Mouse (Mus musculus): Measurements from ENCODE around the gene Acot7. TPM values are rescaled to one million over a fixed set of nuclear protein-coding genes. Genes with fewer than 3 reads are reported as not detected.
A peak's percentile ranks its signal among the peaks of the same experiment; 100 is the strongest.

Gene Acot7
- total RNA-seq, 2 experiments from 2014 or later = 61.9 to 66.2 TPM

GRCm38 (mm10) chr4:152296874-152297861, 119.2 kb downstream of the Acot7 start, which contains the start of gene Icmt:
Icmt (plus strand) TSS chr4:152297227.
- peak; percentile 98 to 100 for DNase-seq

GRCm38 (mm10) chr4:152298836-152299235, 120.9 kb downstream of the Acot7 start:
- no peak for DNase-seq

GRCm38 (mm10) chr4:152300375-152300774, 122.4 kb downstream of the Acot7 start:
- no peak for DNase-seq

DNA sequence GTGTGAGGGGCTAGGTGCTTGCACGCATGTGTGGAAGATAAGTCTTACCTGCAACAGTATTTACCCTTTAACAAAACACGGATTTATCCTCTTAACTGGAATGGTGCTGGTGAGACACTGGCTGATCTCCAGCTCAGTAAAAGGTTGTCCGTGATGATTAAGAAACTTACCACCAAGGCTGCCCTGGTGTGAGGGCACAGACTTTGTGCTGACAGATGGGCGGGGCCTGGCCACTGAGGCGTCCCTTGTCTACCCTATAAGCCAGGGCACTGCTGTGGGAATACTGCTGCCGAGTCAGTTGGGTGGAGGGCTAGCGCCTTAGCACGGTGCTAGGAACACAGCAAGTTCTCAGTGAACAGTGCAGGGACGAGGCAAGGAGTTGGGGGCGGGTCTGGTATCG, 124.1 kb downstream of the Acot7 start:
- no peak for DNase-seq

GRCm38 (mm10) chr4:152303172-152303571, 125.2 kb downstream of the Acot7 start:
- no peak for DNase-seq

- DNase-seq = no peak
These were observed 126.8 kb downstream of the Acot7 start for GRCm38 (mm10) chr4:152304685-152305084.

DNA sequence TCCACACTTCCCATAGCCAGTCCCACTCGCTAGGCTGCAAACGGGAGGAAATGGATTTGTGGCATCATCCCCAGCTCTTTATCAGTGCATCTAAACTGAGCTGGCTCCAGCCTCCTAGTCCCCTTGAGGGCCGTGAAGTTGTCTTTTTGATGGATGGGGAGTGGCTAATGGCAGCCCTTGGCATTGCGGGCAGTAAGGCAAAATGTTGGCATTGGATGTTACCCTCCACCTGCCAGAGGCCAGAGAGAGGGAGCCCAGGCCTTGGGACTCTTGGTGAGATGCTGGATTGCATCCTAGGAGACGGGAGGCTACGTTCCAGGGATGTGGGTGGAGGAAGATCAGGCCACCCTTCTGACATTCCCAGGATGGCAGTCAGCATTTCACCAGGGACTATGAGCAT, 128.1 kb downstream of the Acot7 start:
- DNase-seq = no peak

DNA sequence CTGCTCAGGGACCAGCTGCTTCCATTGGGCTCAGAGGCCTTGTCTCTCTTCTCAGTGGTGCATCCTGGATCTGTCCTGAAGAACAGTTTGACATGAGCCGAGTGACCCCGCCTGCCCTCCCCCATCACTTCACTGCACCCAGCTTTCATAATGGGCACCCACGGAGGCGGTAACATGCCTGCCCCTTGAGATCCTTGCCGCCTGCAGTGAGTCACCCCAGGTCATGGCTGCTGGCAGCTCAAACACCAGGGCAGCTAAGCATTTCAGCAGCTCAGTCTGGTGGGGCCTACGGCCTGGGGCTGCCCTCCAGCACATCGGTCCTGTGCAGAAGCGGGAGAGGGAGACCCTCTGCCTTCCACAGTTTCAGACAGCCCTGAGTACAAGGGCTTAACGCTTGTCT, 129.6 kb downstream of the Acot7 start:
- DNase-seq = no peak

DNA sequence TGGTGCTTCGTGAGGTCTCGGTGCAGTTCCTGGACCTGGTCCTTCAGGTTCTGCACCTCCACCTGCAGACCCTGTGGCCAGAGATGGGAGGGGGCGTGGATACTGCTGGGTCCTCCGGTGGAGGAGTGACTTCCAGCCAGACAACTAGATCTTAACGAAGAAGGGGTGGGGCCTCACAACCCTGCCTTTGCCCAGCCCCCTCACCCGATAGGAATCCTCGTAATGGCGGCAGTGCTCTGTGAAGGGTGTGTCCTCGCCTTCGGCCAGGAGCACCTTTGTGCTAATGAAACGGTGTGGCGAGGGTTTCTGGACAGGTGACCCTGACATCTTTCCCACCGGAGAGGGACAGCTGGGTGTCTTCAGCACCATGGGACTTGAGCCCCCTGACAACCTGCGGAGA, 134.3 kb downstream of the Acot7 start:
- no peak for DNase-seq

GRCm38 (mm10) chr4:152313211-152313632, 135.3 kb downstream of the Acot7 start:
- peak in 1 of 2 experiments; percentile 20 for DNase-seq

- no peak for DNase-seq
These were observed 136.0 kb downstream of the Acot7 start for GRCm38 (mm10) chr4:152313934-152314333.

- DNase-seq = peak in 1 of 2 experiments; percentile 18
These were observed 137.7 kb downstream of the Acot7 start for GRCm38 (mm10) chr4:152315498-152316213.

- peak; percentile 38 to 53 for DNase-seq
These were observed 139.7 kb downstream of the Acot7 start for GRCm38 (mm10) chr4:152317631-152318033.

DNA sequence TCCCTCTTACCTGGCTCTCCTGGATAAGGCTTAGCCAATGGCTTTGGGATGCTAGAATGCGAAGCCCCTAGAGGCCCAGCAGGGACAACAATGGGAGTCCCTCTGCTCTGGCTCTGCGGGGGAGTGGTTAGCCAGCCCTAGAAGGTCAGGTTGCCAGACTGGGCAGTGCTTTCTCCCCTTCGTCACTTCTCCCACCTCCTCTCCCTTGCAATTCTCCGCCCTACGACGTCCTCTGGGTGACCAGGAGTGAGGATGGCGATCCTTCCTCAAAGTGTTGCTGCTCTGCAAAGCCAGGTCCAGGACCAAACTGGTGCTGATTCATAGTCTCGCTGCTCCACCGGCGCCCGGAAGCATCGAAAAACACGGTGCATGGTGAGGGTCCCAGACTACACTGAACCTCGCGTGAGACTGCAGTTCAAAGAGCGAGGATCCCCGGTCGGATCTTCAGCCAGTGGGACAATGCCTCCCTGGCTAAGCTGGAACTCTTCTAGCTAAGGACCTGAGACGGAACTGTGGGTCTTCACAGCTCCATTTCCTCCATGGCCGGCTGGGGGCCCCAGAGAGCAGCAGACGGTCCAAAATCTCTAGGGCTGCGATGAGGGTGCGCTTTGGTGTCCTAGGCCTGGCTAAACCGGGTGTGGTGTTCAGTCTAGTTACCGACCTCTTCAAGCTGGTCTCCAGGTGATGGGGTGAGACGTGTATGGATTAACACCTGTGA, 140.7 kb downstream of the Acot7 start, which contains the start of gene Rnf207:
Rnf207 (minus strand) TSS at position 477 of the 718 bp plus-strand sequence.
- peak; percentile 68 to 83 for DNase-seq

Other genes with a start within 250 kb of the Acot7 start
- 100 to 1,000 TPM in 1 of 2 experiments, 10 to 100 TPM in 1; 81.4 to 103 TPM for gene Dnajc11, start 244.4 kb upstream of the Acot7 start, total RNA-seq (2021)
- gene Thap3, start 189.1 kb upstream of the Acot7 start, total RNA-seq (2021) = 10 to 100 TPM; 10.5 to 14.9 TPM
- gene Phf13, start 181.9 kb upstream of the Acot7 start, total RNA-seq (2021) = 1 to 10 TPM; 5.4 to 5.9 TPM
- gene Klhl21, start 169.3 kb upstream of the Acot7 start, total RNA-seq (2021) = 10 to 100 TPM; 82.1 to 83.9 TPM
- 1 to 10 TPM; 3.4 to 3.6 TPM for gene Zbtb48, start 150.5 kb upstream of the Acot7 start, total RNA-seq (2021)
- under 1 TPM; 0.10 to 0.13 TPM for gene Tas1r1, start 139.6 kb upstream of the Acot7 start, total RNA-seq (2021)
- gene Nol9, start 138.8 kb upstream of the Acot7 start, total RNA-seq (2021) = 10 to 100 TPM; 10.2 to 11.9 TPM
- 10 to 100 TPM; 10.9 to 15.9 TPM for gene Plekhg5, start 105.6 kb upstream of the Acot7 start, total RNA-seq (2021)
- 1 to 10 TPM; 1.4 to 1.6 TPM for gene Tnfrsf25, start 62.2 kb upstream of the Acot7 start, total RNA-seq (2021)
- 1 to 10 TPM; 2.5 to 2.7 TPM for gene Espn, start 25.8 kb upstream of the Acot7 start, total RNA-seq (2021)
- not detected for gene Hes2, start 19.3 kb upstream of the Acot7 start, total RNA-seq (2021)
- gene Gpr153, start 96.1 kb downstream of the Acot7 start, total RNA-seq (2021) = 10 to 100 TPM in 1 of 2 experiments, 1 to 10 TPM in 1; 8.0 to 10.2 TPM
- not detected for gene Hes3, start 113.5 kb downstream of the Acot7 start, total RNA-seq (2021)
- 10 to 100 TPM; 25.7 to 32.2 TPM for gene Icmt, start 119.1 kb downstream of the Acot7 start, total RNA-seq (2021)
- gene Rnf207, start 140.9 kb downstream of the Acot7 start, total RNA-seq (2021) = 10 to 100 TPM; 38.8 to 46.0 TPM
- gene Rpl22, start 147.6 kb downstream of the Acot7 start, total RNA-seq (2021) = 100 to 1,000 TPM; 275 to 290 TPM
- gene Chd5, start 160.5 kb downstream of the Acot7 start, total RNA-seq (2021) = under 1 TPM; 0.20 to 0.36 TPM

Data from heart, adult 18-20 months (tissue).